Mouse (Mus musculus) lung, adult 10 weeks (tissue): ENCODE measurements around the gene Ube2d2b. TPM values are rescaled to one million over a fixed set of nuclear protein-coding genes. Genes with fewer than 3 reads are reported as not detected.

Experiments
- polyA plus RNA-seq: library from polyadenylated mRNA; stranded (reverse); fragments of 350-450 nt; fragmentation: Illumina TruSeq; extraction: RNeasy Lipid Tissue Mini Kit (QIAGEN cat#74804); gene quantifications from one replicate; pipeline ENCODE4 v1.2.3, GENCODE M21; 2014; ENCODE audit warnings: low read depth, low replicate concordance; ENCODE audit not compliant: insufficient read depth

Ube2d2b gene
- not detected for polyA plus RNA-seq

DNA sequence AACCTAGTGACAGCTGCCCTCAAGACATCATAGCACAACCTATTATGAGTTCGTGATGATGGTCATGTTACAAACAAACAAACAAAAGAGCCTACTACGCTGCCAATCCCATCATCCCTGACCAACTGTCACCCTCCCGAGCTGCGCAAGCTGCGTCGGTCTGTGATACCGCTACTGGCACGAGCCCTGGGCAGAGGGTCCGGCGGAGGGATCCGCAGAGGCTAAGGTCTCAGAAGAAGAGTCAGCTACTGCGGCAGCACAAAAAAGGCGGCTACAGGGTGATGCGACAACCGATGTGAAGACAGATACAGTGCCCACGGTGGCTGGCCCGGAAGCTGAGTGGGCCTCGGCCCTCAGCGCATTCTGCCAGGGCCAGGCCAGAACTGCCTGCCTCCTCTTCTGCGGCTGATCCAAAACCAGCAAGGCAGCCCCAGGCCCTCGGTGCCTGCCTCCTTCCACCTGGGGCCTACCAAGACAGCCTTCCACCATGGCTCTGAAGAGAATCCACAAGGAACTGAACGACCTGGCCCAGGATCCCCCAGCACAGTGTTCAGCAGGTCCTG, at the start of gene Ube2d2b:
TSS of gene Ube2d2b (plus strand) at position 102 of the 563 bp plus-strand sequence.

DNA sequence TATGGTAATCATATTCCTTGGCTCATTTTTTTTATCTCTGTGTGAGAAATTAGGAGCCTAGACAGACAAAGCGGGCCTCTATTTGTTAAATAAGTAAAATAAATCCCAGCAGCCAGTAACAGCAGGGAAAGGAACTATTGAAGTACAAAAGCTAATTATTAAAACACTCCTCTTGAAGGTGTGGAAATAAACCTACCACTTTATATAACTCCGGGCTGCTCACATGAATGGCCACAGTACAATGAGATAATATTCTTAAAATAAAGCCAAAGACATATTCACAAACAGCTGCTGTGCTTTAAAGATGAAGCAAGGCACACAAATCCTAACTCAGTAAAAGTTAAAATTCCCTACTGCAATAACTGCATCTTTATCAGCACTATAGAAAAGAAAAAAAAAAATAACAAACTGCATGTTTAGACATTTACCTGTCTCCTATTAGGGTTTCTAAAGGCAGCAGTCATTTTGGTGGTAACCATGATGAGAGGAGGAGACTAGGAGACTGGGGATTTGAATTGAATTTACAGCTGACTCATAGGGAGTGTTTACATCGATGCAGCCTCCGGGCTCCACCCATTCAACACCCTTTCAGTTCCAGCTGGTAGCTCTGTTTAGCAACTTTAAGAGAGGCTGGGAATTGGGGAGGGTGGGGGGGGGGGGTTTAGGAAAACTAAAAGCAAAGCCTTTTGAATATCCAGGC, 44.8 kb downstream of the Ube2d2b start, which contains the start of gene Evi5:
TSS of gene Evi5 (minus strand) at position 547 of the 700 bp plus-strand sequence.

Other genes starting within 250 kb of the Ube2d2b start
- 7.7 TPM for gene Rpap2, start 232.7 kb upstream of the Ube2d2b start, polyA plus RNA-seq
- 5.1 TPM for gene Glmn, start 232.2 kb upstream of the Ube2d2b start, polyA plus RNA-seq
- 0.37 TPM for gene Gfi1, start 104.1 kb upstream of the Ube2d2b start, polyA plus RNA-seq
- gene Evi5, start 45.0 kb downstream of the Ube2d2b start, polyA plus RNA-seq, result 11.6 TPM
- gene Rpl5, start 70.4 kb downstream of the Ube2d2b start, polyA plus RNA-seq, result 710 TPM
- gene Fam69a, start 157.0 kb downstream of the Ube2d2b start, polyA plus RNA-seq, result 20.5 TPM
- gene Mtf2, start 235.6 kb downstream of the Ube2d2b start, polyA plus RNA-seq, result 7.0 TPM